Mouse (Mus musculus): ENCODE measurements around the gene Ogg1. TPM values are rescaled to one million over a fixed set of nuclear protein-coding genes. Genes with fewer than 3 reads are reported as not detected.
"Not testable (repeated sequence)": the region's sequence is repeated elsewhere in the genome, so short reads cannot be mapped to it uniquely, and the experiment has no call there.

Ogg1 gene
- polyA plus RNA-seq, 1 experiment from 2014 or later = 16.1 TPM

DNA sequence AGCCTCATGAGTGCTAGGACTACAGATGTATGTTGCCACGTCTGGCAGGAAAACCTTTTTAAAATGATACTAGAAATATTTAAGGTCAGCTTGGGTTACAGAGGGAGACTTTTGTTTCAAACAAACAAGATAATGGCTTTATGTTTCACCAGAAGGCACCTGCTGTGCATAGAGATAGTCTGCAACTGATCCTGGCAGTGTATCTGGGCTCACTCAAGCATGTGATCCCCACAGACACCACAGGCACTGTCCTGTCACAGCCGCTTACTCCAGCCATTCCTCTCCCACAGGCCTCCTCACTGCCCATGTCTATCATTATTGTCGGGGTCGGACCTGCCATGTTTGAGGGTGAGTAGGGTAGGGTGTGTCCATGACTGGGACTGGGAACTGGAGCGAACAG is 25.4 kb upstream of the Ogg1 start:
- WGBS = 84% methylated on average over 5 of the region's 5 CpGs
- Histone ChIP-seq H3K27me3 (ENCODE audit: low read depth, poor library complexity, severe bottlenecking) (no peaks in the 10 kb centered on the region), H3K4me3 (no peak overlapping the region), H3K9me3 (replicated peaks) (no peaks in the 10 kb centered on the region), H3K36me3 (no peaks in the 10 kb centered on the region), H3K27ac (replicated peaks) (no peak overlapping the region), H3K4me1 (peaks cover 9% of the 10 kb centered on the region)
- no peak for DNase-seq (ENCODE audit: low spot score)

- WGBS = 29% methylated on average over 3 of the region's 3 CpGs
- no peak overlapping the region for H3K27ac ChIP-seq (replicated peaks)
- H3K4me3 ChIP-seq = no peak overlapping the region
- peaks cover 11% of the 10 kb centered on the region for H3K4me1 ChIP-seq
- no peak for DNase-seq (ENCODE audit: low spot score)
- H3K27me3 ChIP-seq (ENCODE audit: low read depth, poor library complexity, severe bottlenecking) = no peaks in the 10 kb centered on the region
- no peaks in the 10 kb centered on the region for H3K36me3 ChIP-seq
- H3K9me3 ChIP-seq (replicated peaks) = no peaks in the 10 kb centered on the region
Observed at GRCm38 (mm10) chr6:113302258-113302657, 24.5 kb upstream of the Ogg1 start.

DNA sequence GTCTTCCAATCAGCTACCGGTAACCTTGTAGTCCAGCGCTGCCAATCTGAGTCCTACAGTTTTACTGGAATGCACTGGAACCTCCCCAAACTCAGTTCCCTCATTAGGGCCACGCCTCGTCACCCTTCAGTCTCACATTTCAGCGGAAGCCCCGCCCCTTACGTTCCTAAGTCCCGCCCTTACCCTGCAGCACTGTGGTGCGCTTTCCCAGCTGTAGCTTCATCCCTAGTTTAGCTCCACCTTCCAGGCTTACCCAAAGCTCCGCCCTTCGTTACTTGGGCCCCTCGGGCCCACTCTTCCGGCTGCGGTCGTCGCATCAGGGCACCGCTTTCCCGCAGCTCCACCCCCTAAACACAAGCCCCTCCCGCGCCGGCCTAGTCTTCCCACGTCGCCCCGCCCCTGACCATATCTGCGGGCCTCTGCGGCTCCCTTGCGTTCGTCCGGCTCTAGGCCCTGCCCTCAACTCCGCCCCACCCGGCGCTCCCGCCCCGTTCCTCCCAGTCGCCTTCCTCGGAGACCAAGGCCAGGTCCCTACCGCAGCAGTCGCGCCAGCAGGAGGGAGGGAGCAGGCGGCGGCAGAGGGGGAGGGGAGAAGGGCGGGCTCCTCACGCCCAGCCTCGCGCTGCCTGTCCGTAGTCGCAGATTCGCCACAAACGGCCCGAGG is 20.3 kb upstream of the Ogg1 start:
- peak overlapping the region; percentile 98 for H3K27ac ChIP-seq (replicated peaks)
- H3K9me3 ChIP-seq (replicated peaks) = no peaks in the 10 kb centered on the region
- no peaks in the 10 kb centered on the region for H3K27me3 ChIP-seq (ENCODE audit: low read depth, poor library complexity, severe bottlenecking)
- H3K4me3 ChIP-seq = peak overlapping the region; percentile 99
- peak; percentile 100 for DNase-seq (ENCODE audit: low spot score)
- H3K36me3 ChIP-seq = peaks cover 24% of the 10 kb centered on the region
- H3K4me1 ChIP-seq = peaks cover 36% of the 10 kb centered on the region
- WGBS = under 1% methylated on average over 50 of the region's 50 CpGs

DNA sequence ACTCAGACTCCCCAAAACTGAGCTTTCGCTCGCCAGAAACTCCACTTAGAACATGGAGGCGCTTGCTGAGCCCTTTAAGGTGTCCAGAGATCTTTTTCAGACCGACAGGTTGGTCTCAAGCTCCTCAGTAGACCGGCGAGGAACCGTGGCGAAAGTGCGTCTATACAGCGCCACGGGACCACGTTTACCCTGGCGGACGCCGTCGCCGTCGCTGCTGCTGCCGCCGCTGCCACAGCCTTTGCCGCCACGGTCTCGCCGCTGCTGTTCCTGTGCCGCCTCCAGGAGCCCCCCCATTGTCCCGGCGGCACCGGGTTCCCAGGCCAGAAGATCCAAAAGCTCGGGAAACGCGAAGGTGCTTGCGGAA is 19.8 kb upstream of the Ogg1 start, which contains the start of gene Brpf1:
TSS of gene Brpf1 (plus strand) at position 152 of the 364 bp plus-strand sequence.
- Histone ChIP-seq H3K9me3 (replicated peaks) (no peaks in the 10 kb centered on the region), H3K27ac (replicated peaks) (peak within 1 kb of the TSS; percentile 98), H3K27me3 (ENCODE audit: low read depth, poor library complexity, severe bottlenecking) (no peaks in the 10 kb centered on the region), H3K36me3 (peaks cover 29% of the 10 kb centered on the region), H3K4me1 (peaks cover 36% of the 10 kb centered on the region), H3K4me3 (peak within 1 kb of the TSS; percentile 99)
- peak; percentile 86 for DNase-seq (ENCODE audit: low spot score)
- WGBS = under 1% methylated on average over 32 of the region's 32 CpGs

GRCm38 (mm10) chr6:113307481-113308121 is 19.2 kb upstream of the Ogg1 start:
- DNase-seq (ENCODE audit: low spot score) = peak; percentile 41
- peaks cover 36% of the 10 kb centered on the region for H3K36me3 ChIP-seq
- WGBS = under 1% methylated on average over 34 of the region's 34 CpGs

GRCm38 (mm10) chr6:113308141-113308540 is 18.6 kb upstream of the Ogg1 start:
- DNase-seq (ENCODE audit: low spot score) = no peak
- H3K9me3 ChIP-seq (replicated peaks) = no peaks in the 10 kb centered on the region
- H3K4me1 ChIP-seq = peaks cover 36% of the 10 kb centered on the region
- H3K4me3 ChIP-seq = peak overlapping the region; percentile 99
- WGBS = 44% methylated on average over 5 of the region's 5 CpGs
- H3K36me3 ChIP-seq = peaks cover 41% of the 10 kb centered on the region
- no peaks in the 10 kb centered on the region for H3K27me3 ChIP-seq (ENCODE audit: low read depth, poor library complexity, severe bottlenecking)
- peak overlapping the region; percentile 98 for H3K27ac ChIP-seq (replicated peaks)

More at GRCm38 (mm10) chr6:113307481-113308121, 19.2 kb upstream of the Ogg1 start:
- Histone ChIP-seq H3K4me3 (peak overlapping the region; percentile 99), H3K27me3 (ENCODE audit: low read depth, poor library complexity, severe bottlenecking) (no peaks in the 10 kb centered on the region), H3K9me3 (replicated peaks) (no peaks in the 10 kb centered on the region), H3K27ac (replicated peaks) (peak overlapping the region; percentile 98), H3K4me1 (peaks cover 36% of the 10 kb centered on the region)

GRCm38 (mm10) chr6:113315972-113316371 is 10.8 kb upstream of the Ogg1 start:
- H3K36me3 ChIP-seq = peaks cover 100% of the 10 kb centered on the region

DNA sequence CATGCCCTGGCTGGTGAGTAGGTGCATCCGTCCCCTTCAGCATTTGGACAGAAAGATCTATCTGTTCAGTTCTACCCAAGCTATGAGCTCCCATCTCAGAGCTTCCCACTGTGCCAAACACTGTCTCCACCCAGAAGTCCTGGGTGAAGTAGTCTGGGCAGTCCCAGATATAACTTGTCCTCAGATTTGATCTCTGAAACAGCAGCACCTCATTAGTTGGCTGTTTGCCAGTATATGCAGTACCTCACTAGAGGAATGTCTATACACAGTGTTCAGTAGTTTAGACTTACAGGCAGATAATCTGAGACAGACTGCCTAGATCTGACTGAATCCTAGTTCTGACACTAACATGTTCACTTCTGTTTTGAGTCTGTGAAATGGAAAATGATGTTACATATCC is 2.6 kb downstream of the Ogg1 start:
- no peak overlapping the region for H3K4me3 ChIP-seq
- H3K9me3 ChIP-seq (replicated peaks) = no peaks in the 10 kb centered on the region
- WGBS = 85% methylated on average over 1 of the region's 1 CpGs
- no peaks in the 10 kb centered on the region for H3K27me3 ChIP-seq (ENCODE audit: low read depth, poor library complexity, severe bottlenecking)
- peaks cover 24% of the 10 kb centered on the region for H3K4me1 ChIP-seq
- H3K27ac ChIP-seq (replicated peaks) = no peak overlapping the region
- DNase-seq (ENCODE audit: low spot score) = no peak
- H3K36me3 ChIP-seq = peaks cover 70% of the 10 kb centered on the region

More at GRCm38 (mm10) chr6:113315972-113316371, 10.8 kb upstream of the Ogg1 start:
- Histone ChIP-seq H3K9me3 (replicated peaks) (no peaks in the 10 kb centered on the region), H3K27me3 (ENCODE audit: low read depth, poor library complexity, severe bottlenecking) (no peaks in the 10 kb centered on the region), H3K27ac (replicated peaks) (no peak overlapping the region), H3K4me1 (no peaks in the 10 kb centered on the region), H3K4me3 (no peak overlapping the region)
- no peak for DNase-seq (ENCODE audit: low spot score)
- WGBS = 97% methylated on average over 3 of the region's 3 CpGs

GRCm38 (mm10) chr6:113330547-113330946 is 3.8 kb downstream of the Ogg1 start:
- 76% methylated on average over 2 of the region's 2 CpGs for WGBS
- H3K36me3 ChIP-seq = peaks cover 70% of the 10 kb centered on the region
- no peak overlapping the region for H3K4me3 ChIP-seq
- no peaks in the 10 kb centered on the region for H3K27me3 ChIP-seq (ENCODE audit: low read depth, poor library complexity, severe bottlenecking)
- peaks cover 22% of the 10 kb centered on the region for H3K4me1 ChIP-seq
- H3K27ac ChIP-seq (replicated peaks) = no peak overlapping the region
- H3K9me3 ChIP-seq (replicated peaks) = no peaks in the 10 kb centered on the region
- DNase-seq (ENCODE audit: low spot score) = no peak

GRCm38 (mm10) chr6:113331721-113332120 is 4.9 kb downstream of the Ogg1 start:
- Histone ChIP-seq H3K27ac (replicated peaks) (no peak overlapping the region), H3K9me3 (replicated peaks) (no peaks in the 10 kb centered on the region), H3K27me3 (ENCODE audit: low read depth, poor library complexity, severe bottlenecking) (no peaks in the 10 kb centered on the region), H3K36me3 (peaks cover 78% of the 10 kb centered on the region), H3K4me1 (peaks cover 14% of the 10 kb centered on the region; the same call in 1 of the 2 replicates), H3K4me3 (no peak overlapping the region)
- 90% methylated on average over 11 of the region's 11 CpGs for WGBS
- DNase-seq (ENCODE audit: low spot score) = no peak

- not testable (repeated sequence) for H3K27ac ChIP-seq (replicated peaks); DNase-seq (ENCODE audit: low spot score); H3K27me3 ChIP-seq (ENCODE audit: low read depth, poor library complexity, severe bottlenecking); H3K9me3 ChIP-seq (replicated peaks); H3K4me1 ChIP-seq; H3K4me3 ChIP-seq
- peaks cover 87% of the 10 kb centered on the region for H3K36me3 ChIP-seq
- 77% methylated on average over 6 of the region's 6 CpGs for WGBS
Observed at GRCm38 (mm10) chr6:113332734-113333133, 6.0 kb downstream of the Ogg1 start.

DNA sequence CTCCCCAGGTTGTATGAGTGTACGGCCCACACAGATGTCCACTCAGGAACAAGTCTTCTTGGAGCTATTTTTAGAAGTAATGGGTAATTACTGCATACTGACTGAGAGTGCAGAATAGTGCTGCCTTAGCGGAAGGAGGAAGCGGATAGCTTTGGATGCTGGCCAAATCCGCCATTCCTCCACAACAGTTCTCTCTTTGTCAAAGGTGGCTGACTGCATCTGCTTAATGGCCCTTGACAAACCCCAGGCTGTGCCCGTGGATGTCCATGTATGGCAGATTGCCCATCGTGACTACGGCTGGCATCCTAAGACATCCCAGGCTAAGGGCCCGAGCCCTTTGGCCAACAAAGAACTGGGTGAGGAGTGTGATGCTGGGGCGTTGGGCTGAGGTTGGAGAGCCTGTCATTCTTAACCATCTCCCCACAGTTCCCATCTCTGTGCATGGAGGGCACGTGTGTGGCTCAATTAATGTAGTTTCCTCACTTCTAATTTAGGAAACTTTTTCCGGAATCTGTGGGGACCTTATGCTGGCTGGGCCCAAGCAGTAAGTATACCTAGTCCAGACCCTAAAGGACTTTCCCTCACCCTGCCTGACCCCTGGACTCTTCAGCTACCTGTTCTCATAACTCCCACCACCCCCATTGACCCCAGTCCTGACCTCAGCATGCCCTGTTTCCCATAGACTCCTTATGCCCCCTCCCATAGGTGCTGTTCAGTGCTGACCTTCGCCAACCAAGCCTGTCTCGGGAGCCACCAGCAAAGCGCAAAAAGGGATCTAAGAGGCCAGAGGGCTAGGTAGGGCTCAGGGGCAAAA is 6.6 kb downstream of the Ogg1 start:
- H3K27ac ChIP-seq (replicated peaks) = no peak overlapping the region
- 91% methylated on average over 14 of the region's 14 CpGs for WGBS
- no peaks in the 10 kb centered on the region for H3K27me3 ChIP-seq (ENCODE audit: low read depth, poor library complexity, severe bottlenecking)
- H3K36me3 ChIP-seq = peaks cover 92% of the 10 kb centered on the region
- H3K4me3 ChIP-seq = no peak overlapping the region
- no peaks in the 10 kb centered on the region for H3K9me3 ChIP-seq (replicated peaks)
- DNase-seq (ENCODE audit: low spot score) = no peak
- peaks cover 1% of the 10 kb centered on the region; the same call in 1 of the 2 replicates for H3K4me1 ChIP-seq
